Mouse (Mus musculus): ENCODE measurements at regions not wholly inside any gene's neighbourhood (a gene's known extent, or its start where the extent isn't known, plus 50 kb on each side); places are given as distances from the start of the nearest gene placed in this dataset.

DNA sequence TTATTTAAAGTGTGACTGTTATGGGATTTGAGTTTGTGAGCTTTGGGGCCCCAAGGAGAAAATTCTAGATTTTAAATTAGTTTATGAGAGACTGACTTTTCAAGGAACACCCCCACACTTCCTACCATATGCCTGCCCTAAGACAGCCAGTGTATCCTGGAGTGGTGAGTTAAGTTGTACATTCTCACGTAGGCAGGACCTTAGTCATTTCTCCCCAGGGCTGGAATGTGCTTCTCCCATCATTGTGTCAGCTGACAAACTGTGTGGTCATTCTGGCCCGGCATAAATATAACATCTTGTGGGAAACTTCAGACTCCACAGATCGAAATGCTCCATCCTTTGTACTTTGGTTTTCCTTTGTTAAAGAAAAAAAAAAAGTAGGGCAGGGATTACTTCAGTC, 73.1 kb upstream of the Tfpi start:
- TF ChIP-seq POLR2A (IDR thresholded peaks at IDR 0.05; ENCODE audit: borderline replicate concordance, insufficient read depth, low read length) (no peak), CTCF (IDR thresholded peaks at IDR 0.05; ENCODE audit: borderline replicate concordance, insufficient read depth, low read depth, low read length) (no peak)
- Histone ChIP-seq H3K27me3 (ENCODE audit: control insufficient read depth, insufficient read depth, low read length) (no peaks in the 10 kb centered on the region), H3K4me3 (replicated peaks; ENCODE audit: insufficient read depth, low read depth, low read length) (no peak overlapping the region), H3K4me1 (ENCODE audit: control insufficient read depth, insufficient read depth, low read length) (no peaks in the 10 kb centered on the region), H3K27ac (ENCODE audit: insufficient read depth, low read length) (no peak overlapping the region)
- WGBS, result 66% methylated on average over 3 of the region's 3 CpGs
- DNase-seq, result no peak

DNA sequence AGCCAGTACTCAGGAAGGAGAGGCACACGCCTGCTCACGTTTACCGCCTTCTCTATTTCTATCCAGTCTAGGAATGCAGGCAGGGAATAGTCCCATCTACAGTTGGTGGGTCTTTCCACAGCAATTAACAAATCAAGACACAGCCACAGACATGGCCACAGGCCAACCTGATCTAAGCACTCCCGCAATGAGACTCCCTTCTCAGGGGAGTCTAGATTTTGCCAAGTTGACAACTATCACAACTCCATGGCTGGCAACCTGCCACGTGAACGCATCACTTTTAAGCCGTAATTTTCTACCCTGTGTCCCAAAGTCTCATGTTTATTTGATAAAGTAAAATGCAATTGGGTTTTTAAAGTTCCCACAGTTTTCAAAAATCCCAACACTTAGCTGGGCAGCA, 72.0 kb upstream of the Tfpi start:
- Histone ChIP-seq H3K27ac (ENCODE audit: insufficient read depth, low read length) (no peak overlapping the region), H3K27me3 (ENCODE audit: control insufficient read depth, insufficient read depth, low read length) (no peaks in the 10 kb centered on the region), H3K4me3 (replicated peaks; ENCODE audit: insufficient read depth, low read depth, low read length) (no peak overlapping the region), H3K4me1 (ENCODE audit: control insufficient read depth, insufficient read depth, low read length) (no peaks in the 10 kb centered on the region)
- TF ChIP-seq POLR2A (IDR thresholded peaks at IDR 0.05; ENCODE audit: borderline replicate concordance, insufficient read depth, low read length) (no peak), CTCF (IDR thresholded peaks at IDR 0.05; ENCODE audit: borderline replicate concordance, insufficient read depth, low read depth, low read length) (no peak)
- 40% methylated on average over 7 of the region's 7 CpGs for WGBS
- no peak for DNase-seq

DNA sequence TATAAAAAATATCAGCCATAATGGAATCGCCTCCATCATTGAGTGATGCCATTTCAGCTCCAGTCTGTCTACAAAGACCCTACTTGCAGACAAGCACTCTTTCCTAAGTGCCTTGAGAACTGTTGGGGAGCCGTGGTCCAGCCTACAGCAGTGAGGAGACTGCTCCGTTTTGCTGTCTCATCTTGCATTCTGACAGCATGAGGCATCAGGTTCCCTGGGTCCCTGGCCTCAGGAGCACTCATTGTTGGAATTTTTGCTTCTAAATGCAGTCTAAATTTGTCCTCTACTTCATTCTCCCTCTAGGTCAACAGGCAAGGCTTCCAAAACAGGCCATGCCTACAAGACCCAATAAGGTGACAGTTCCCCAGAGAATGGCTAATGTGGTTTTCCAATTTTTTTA, 69.1 kb upstream of the Tfpi start:
- 90% methylated on average over 3 of the region's 3 CpGs for WGBS
- H3K27ac ChIP-seq (ENCODE audit: insufficient read depth, low read length), result no peak overlapping the region
- TF ChIP-seq CTCF (IDR thresholded peaks at IDR 0.05; ENCODE audit: borderline replicate concordance, insufficient read depth, low read depth, low read length) (no peak), POLR2A (IDR thresholded peaks at IDR 0.05; ENCODE audit: borderline replicate concordance, insufficient read depth, low read length) (no peak)

DNA sequence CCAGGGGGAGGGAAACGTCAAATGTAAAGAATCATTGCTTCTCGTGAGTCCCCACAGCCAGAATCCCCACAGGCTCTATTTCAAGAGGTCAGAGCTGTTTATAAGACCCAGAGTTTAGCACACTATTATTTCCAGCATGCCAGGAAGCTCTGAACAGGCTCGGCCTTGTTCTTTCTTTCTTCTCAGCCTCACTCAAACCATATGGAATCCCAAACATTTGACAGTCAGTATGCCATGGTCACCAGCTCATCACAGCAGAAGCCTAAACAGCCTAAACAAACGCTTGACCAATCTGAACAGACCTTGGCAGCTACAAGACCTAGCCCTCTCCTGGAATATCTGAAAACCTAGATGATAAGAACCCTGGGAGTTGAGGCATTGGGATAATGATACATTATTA, 68.2 kb upstream of the Tfpi start:
- Histone ChIP-seq H3K27me3 (ENCODE audit: control insufficient read depth, insufficient read depth, low read length) (no peaks in the 10 kb centered on the region), H3K4me1 (ENCODE audit: control insufficient read depth, insufficient read depth, low read length) (no peaks in the 10 kb centered on the region), H3K4me3 (replicated peaks; ENCODE audit: insufficient read depth, low read depth, low read length) (no peak overlapping the region), H3K27ac (ENCODE audit: insufficient read depth, low read length) (no peak overlapping the region)
- WGBS, result 59% methylated on average over 4 of the region's 4 CpGs
- DNase-seq, result no peak
- TF ChIP-seq CTCF (IDR thresholded peaks at IDR 0.05; ENCODE audit: borderline replicate concordance, insufficient read depth, low read depth, low read length), result no peak
- TF ChIP-seq POLR2A (IDR thresholded peaks at IDR 0.05; ENCODE audit: borderline replicate concordance, insufficient read depth, low read length), result no peak

More for the DNA sequence above, 69.1 kb upstream of the Tfpi start:
- DNase-seq, result no peak
- Histone ChIP-seq H3K27me3 (ENCODE audit: control insufficient read depth, insufficient read depth, low read length) (no peaks in the 10 kb centered on the region), H3K4me3 (replicated peaks; ENCODE audit: insufficient read depth, low read depth, low read length) (no peak overlapping the region), H3K4me1 (ENCODE audit: control insufficient read depth, insufficient read depth, low read length) (no peaks in the 10 kb centered on the region)

DNA sequence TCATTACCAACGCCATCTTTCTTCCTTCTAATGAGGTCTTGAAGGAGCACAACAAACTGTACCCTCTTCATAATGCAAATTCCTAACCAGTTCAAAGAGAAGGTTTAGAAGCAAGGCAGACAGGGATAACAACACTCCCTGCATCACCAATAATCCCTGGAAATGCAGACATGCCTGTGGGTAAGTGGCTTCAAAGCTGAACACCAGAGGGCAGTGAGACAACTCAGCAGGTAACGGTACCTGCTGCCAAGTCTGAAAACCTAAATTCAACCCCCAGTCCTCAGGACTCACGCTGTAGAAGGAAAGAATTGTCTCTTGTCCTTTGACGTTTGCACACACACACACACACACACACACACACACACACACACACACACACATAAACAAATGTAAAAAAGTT, 67.6 kb upstream of the Tfpi start:
- no peak for DNase-seq
- TF ChIP-seq POLR2A (IDR thresholded peaks at IDR 0.05; ENCODE audit: borderline replicate concordance, insufficient read depth, low read length), result no peak
- peak; percentile 26; the same call in 1 of the 2 replicates for TF ChIP-seq CTCF (IDR thresholded peaks at IDR 0.05; ENCODE audit: borderline replicate concordance, insufficient read depth, low read depth, low read length)
- H3K4me1 ChIP-seq (ENCODE audit: control insufficient read depth, insufficient read depth, low read length), result no peaks in the 10 kb centered on the region
- WGBS, result 37% methylated on average over 4 of the region's 4 CpGs
- no peak overlapping the region for H3K27ac ChIP-seq (ENCODE audit: insufficient read depth, low read length)
- H3K4me3 ChIP-seq (replicated peaks; ENCODE audit: insufficient read depth, low read depth, low read length), result no peak overlapping the region
- H3K27me3 ChIP-seq (ENCODE audit: control insufficient read depth, insufficient read depth, low read length), result no peaks in the 10 kb centered on the region

DNA sequence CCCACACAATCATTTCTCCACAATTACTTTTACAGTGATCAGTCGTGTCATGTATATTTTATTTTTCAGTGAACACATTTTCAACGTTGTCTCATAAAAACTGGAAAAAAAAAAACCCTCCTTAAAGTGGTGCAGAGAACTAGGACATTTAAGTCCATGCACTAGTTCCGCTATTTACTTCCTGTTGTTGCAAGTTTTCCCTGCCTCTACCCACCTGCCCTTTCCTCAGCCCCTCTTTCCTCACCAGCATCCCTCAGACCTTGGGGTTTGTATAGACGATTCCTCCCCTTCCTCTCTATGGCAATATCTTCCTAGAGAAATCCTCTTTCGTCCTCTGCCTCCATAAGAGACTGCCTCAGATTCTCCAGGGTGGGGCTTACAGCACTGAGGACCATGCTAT, 64.9 kb upstream of the Tfpi start:
- 80% methylated on average over 5 of the region's 5 CpGs for WGBS
- H3K27ac ChIP-seq (ENCODE audit: insufficient read depth, low read length), result no peak overlapping the region
- no peak overlapping the region for H3K4me3 ChIP-seq (replicated peaks; ENCODE audit: insufficient read depth, low read depth, low read length)
- DNase-seq, result no peak
- no peaks in the 10 kb centered on the region for H3K27me3 ChIP-seq (ENCODE audit: control insufficient read depth, insufficient read depth, low read length)
- TF ChIP-seq CTCF (IDR thresholded peaks at IDR 0.05; ENCODE audit: borderline replicate concordance, insufficient read depth, low read depth, low read length) (no peak), POLR2A (IDR thresholded peaks at IDR 0.05; ENCODE audit: borderline replicate concordance, insufficient read depth, low read length) (no peak)
- H3K4me1 ChIP-seq (ENCODE audit: control insufficient read depth, insufficient read depth, low read length), result no peaks in the 10 kb centered on the region

DNA sequence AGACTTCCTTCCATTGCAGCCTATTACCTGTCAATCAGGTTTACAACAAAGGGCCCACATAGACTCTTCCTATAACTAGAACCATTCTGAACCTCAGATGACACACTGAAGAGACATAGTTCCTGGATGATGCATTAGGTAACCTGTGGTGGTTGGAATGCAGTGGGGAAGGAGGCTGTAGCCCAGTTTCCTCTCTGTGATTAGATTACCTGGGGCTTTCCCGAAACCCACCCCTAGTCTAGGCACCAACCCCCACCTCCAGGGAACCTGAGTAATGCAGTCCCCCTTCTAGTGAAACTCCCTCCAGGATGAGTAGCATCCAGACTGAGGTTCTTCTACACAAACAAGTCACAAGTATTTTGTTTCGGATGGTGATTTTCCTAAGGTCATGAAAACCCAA, 62.5 kb upstream of the Tfpi start:
- WGBS, result 86% methylated on average over 2 of the region's 2 CpGs

DNA sequence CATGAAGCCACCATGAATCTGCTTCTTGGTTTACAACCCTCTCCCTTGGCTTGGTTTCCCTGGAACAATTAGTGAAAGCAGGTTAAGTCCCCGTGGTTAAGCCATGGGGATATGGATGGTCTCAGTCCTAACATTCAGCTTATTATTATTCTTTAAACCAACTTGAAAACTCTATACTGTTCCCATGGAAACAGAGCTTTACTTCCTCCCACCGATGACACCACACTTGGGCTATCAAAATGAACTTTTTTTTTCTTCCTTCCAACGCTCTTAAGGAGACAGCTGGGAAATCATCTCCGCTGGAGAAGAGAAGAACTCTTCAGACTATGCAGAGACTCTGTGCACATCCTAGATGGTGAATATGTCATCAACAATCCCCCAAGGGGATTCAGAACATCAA, 61.4 kb upstream of the Tfpi start:
- Histone ChIP-seq H3K4me1 (ENCODE audit: control insufficient read depth, insufficient read depth, low read length) (no peaks in the 10 kb centered on the region), H3K4me3 (replicated peaks; ENCODE audit: insufficient read depth, low read depth, low read length) (no peak overlapping the region), H3K27ac (ENCODE audit: insufficient read depth, low read length) (no peak overlapping the region), H3K27me3 (ENCODE audit: control insufficient read depth, insufficient read depth, low read length) (no peaks in the 10 kb centered on the region)
- 74% methylated on average over 4 of the region's 4 CpGs for WGBS
- no peak for DNase-seq
- TF ChIP-seq POLR2A (IDR thresholded peaks at IDR 0.05; ENCODE audit: borderline replicate concordance, insufficient read depth, low read length), result no peak
- no peak for TF ChIP-seq CTCF (IDR thresholded peaks at IDR 0.05; ENCODE audit: borderline replicate concordance, insufficient read depth, low read depth, low read length)

More for the DNA sequence above, 62.5 kb upstream of the Tfpi start:
- DNase-seq, result no peak
- no peaks in the 10 kb centered on the region for H3K27me3 ChIP-seq (ENCODE audit: control insufficient read depth, insufficient read depth, low read length)
- H3K27ac ChIP-seq (ENCODE audit: insufficient read depth, low read length), result no peak overlapping the region
- TF ChIP-seq POLR2A (IDR thresholded peaks at IDR 0.05; ENCODE audit: borderline replicate concordance, insufficient read depth, low read length), result no peak
- no peak for TF ChIP-seq CTCF (IDR thresholded peaks at IDR 0.05; ENCODE audit: borderline replicate concordance, insufficient read depth, low read depth, low read length)
- no peaks in the 10 kb centered on the region for H3K4me1 ChIP-seq (ENCODE audit: control insufficient read depth, insufficient read depth, low read length)
- H3K4me3 ChIP-seq (replicated peaks; ENCODE audit: insufficient read depth, low read depth, low read length), result no peak overlapping the region

All from cerebellum, adult 2 months (tissue).